ENCODE assay signal across 8 mouse cellular contexts in genomic region chr10:11343205-11344141, GRCm38 (mm10). TPM values are rescaled to one million over a fixed set of nuclear protein-coding genes. Genes with fewer than 3 reads are reported as not detected.
DNase-seq lines count a peak whose midpoint lies in the region; ATAC-seq and TF ChIP-seq lines count a peak whose summit lies in the region.

TSS of gene Epm2a (plus strand) at chr10:11343404.

- intact Hi-C loops in left cerebral cortex, postnatal 4 days (cut with DNase I): no loop called here

- H3K27ac ChIP-seq in intestine, postnatal 0 days (ENCODE audit: low read depth, low read length): peak within 1 kb of the TSS; percentile 97
- peak within 1 kb of the TSS; percentile 90 for H3K27ac ChIP-seq in midbrain, embryonic 11.5 days (ENCODE audit: low read depth, low read length)

- under 1% methylated on average over 100 of the region's 106 CpGs for WGBS in intestine, postnatal 0 days
- WGBS in midbrain, embryonic 11.5 days: under 1% methylated on average over 91 of the region's 106 CpGs

- DNase-seq in adrenal gland, adult 2 months: peak; percentile 93
- peak; percentile 85 for DNase-seq in embryo, embryonic 9.5 days (ENCODE audit: extremely low spot score)
- DNase-seq in gastrocnemius, postnatal 4 days (ENCODE audit: low spot score in 2 of 2): peak; percentile 75 to 88
- peak; percentile 76 for DNase-seq in left cerebral cortex, postnatal 4 days
- DNase-seq in midbrain, embryonic 11.5 days (ENCODE audit: low spot score, missing footprints): peak; percentile 97
- peak; percentile 72 for DNase-seq in right cerebral cortex, postnatal 4 days
- peak; percentile 88 for DNase-seq in yolk sac, embryonic 10.5 days (ENCODE audit: low spot score)

- no peaks in the 10 kb centered on the region for H3K27me3 ChIP-seq in intestine, postnatal 0 days (replicated peaks; ENCODE audit: control insufficient read depth, insufficient read depth, low read length)
- no peaks in the 10 kb centered on the region for H3K27me3 ChIP-seq in midbrain, embryonic 11.5 days (ENCODE audit: control insufficient read depth, insufficient read depth, low read length)

- H3K4me1 ChIP-seq in intestine, postnatal 0 days (replicated peaks; ENCODE audit: control insufficient read depth, insufficient read depth, low read length): no peaks in the 10 kb centered on the region
- no peaks in the 10 kb centered on the region for H3K4me1 ChIP-seq in midbrain, embryonic 11.5 days (ENCODE audit: control insufficient read depth, insufficient read depth, low read length)

- no peak for TF ChIP-seq CTCF in intestine, postnatal 0 days (IDR thresholded peaks at IDR 0.05; ENCODE audit: low read depth)

- no peaks in the 10 kb centered on the region for H3K36me3 ChIP-seq in intestine, postnatal 0 days (ENCODE audit: control insufficient read depth, insufficient read depth)
- H3K36me3 ChIP-seq in midbrain, embryonic 11.5 days (ENCODE audit: control insufficient read depth, insufficient read depth, low read length): no peaks in the 10 kb centered on the region

- peak within 1 kb of the TSS; percentile 86 for H3K9ac ChIP-seq in intestine, postnatal 0 days (ENCODE audit: low read depth, low read length)
- peak within 1 kb of the TSS; percentile 95 for H3K9ac ChIP-seq in midbrain, embryonic 11.5 days (ENCODE audit: low read length)

- ATAC-seq in intestine, postnatal 0 days: peak; percentile 96
- ATAC-seq in midbrain, embryonic 11.5 days (ENCODE audit: low FRiP score): peak; percentile 96

- peak within 1 kb of the TSS; percentile 68 for H3K4me3 ChIP-seq in intestine, postnatal 0 days (ENCODE audit: low read depth, low read length)
- H3K4me3 ChIP-seq in midbrain, embryonic 11.5 days (ENCODE audit: low read depth, low read length): peak within 1 kb of the TSS; percentile 65

- H3K4me2 ChIP-seq in intestine, postnatal 0 days (replicated peaks; ENCODE audit: low read depth): peak within 1 kb of the TSS; percentile 91
- peak within 1 kb of the TSS; percentile 65 for H3K4me2 ChIP-seq in midbrain, embryonic 11.5 days

- no peaks in the 10 kb centered on the region for H3K9me3 ChIP-seq in intestine, postnatal 0 days (ENCODE audit: control insufficient read depth)
- H3K9me3 ChIP-seq in midbrain, embryonic 11.5 days (ENCODE audit: control insufficient read depth, low read length): no peaks in the 10 kb centered on the region

RNA-seq across cellular contexts. Expression of gene Epm2a, which starts in this region (rescaled TPM):
- 10 to 100 TPM; 12.7 to 13.6 TPM for total RNA-seq in adrenal gland, adult 2 months (2021)
- 12.1 and 41.5 TPM in 2 replicates for polyA plus RNA-seq in adrenal gland, adult 2 months (2012; rRNA removed)
- total RNA-seq in gastrocnemius, postnatal 4 days (2021): 10 to 100 TPM; 25.4 to 26.7 TPM
- 0.14 and 0.85 TPM in 2 replicates for polyA plus RNA-seq in intestine, postnatal 0 days (2015; fragmentation: Nextera tagmentation; extraction: Ambion mirVana)
- 10 to 100 TPM; 20.5 to 24.2 TPM for total RNA-seq in left cerebral cortex, postnatal 4 days (2021)
- polyA plus RNA-seq in midbrain, embryonic 11.5 days (2014; fragmentation: Nextera tagmentation; extraction: Ambion mirVana): 0.30 and 0.70 TPM in 2 replicates

Comparison
In these comparisons a context has a peak if more than half of its experiments do, and no peak if none do; other contexts are left out.
1. Peak in every context shown above with its lines: DNase-seq, ATAC-seq, H3K4me3 ChIP-seq and H3K27ac ChIP-seq.
2. Peak in ATAC-seq, H3K4me3 ChIP-seq, H3K27ac ChIP-seq, H3K9ac ChIP-seq and H3K4me2 ChIP-seq in intestine, postnatal 0 days; RNA of the gene not detected or under 1 TPM.
3. Peak in DNase-seq, ATAC-seq, H3K4me3 ChIP-seq, H3K27ac ChIP-seq, H3K9ac ChIP-seq and H3K4me2 ChIP-seq in midbrain, embryonic 11.5 days; RNA of the gene not detected or under 1 TPM.